Mouse (Mus musculus) embryonic facial prominence, embryonic 13.5 days (tissue): ENCODE results near the gene Loxl1. TPM values are rescaled to one million over a fixed set of nuclear protein-coding genes. Genes with fewer than 3 reads are reported as not detected.
"Not testable (repeated sequence)": the region's sequence is repeated elsewhere in the genome, so short reads cannot be mapped to it uniquely, and the experiment has no call there.

ENCODE experiments used
- ATAC-seq: fragments of 200-750 bp; cut with Nextera tagmentation; 2 replicates; pipeline ENCODE4 v1.8.0; 2017; ENCODE audit warnings: low read depth; ENCODE audit not compliant: insufficient number of reproducible peaks, insufficient read depth, low FRiP score, low TSS enrichment
- H3K27ac ChIP-seq: fragments of 300-500 bp; sonication (generic); 2 replicates; pipeline ENCODE4 v1.5.1; 2015; ENCODE audit warnings: moderate library complexity, mild to moderate bottlenecking, inconsistent platforms
- H3K27me3 ChIP-seq: fragments of 300-500 bp; sonication (generic); 2 replicates; pipeline ENCODE4 v1.6.1; 2015; ENCODE audit warnings: mild to moderate bottlenecking, inconsistent platforms
- H3K36me3 ChIP-seq: fragments of 300-500 bp; sonication (generic); 2 replicates; pipeline ENCODE4 v1.6.1; 2015; ENCODE audit warnings: mild to moderate bottlenecking, inconsistent platforms
- H3K4me1 ChIP-seq: fragments of 300-500 bp; sonication (generic); 2 replicates; pipeline ENCODE4 v1.6.1; 2015; ENCODE audit warnings: inconsistent platforms
- H3K4me2 ChIP-seq: fragments of 300-500 bp; sonication (generic); 2 replicates; pipeline ENCODE4 v1.6.1; 2015; ENCODE audit warnings: moderate library complexity, mild to moderate bottlenecking, inconsistent platforms
- H3K4me3 ChIP-seq: fragments of 300-500 bp; sonication (generic); 2 replicates; pipeline ENCODE4 v1.5.1; 2015; ENCODE audit warnings: mild to moderate bottlenecking, inconsistent platforms
- H3K9ac ChIP-seq: fragments of 300-500 bp; sonication (generic); 2 replicates; pipeline ENCODE4 v1.6.1; 2015; ENCODE audit warnings: mild to moderate bottlenecking, inconsistent platforms
- H3K9me3 ChIP-seq: fragments of 300-500 bp; sonication (generic); 2 replicates; pipeline ENCODE4 v1.6.1; 2016; ENCODE audit warnings: inconsistent platforms
- WGBS: fragments of 180-500 bp; shearing (Covaris S2); methylation state at CpG from one replicate; pipeline ENCODE4 v1.1.7; 2015; ENCODE audit warnings: mixed read lengths; 5-methylcytosine and 5-hydroxymethylcytosine counted together
- polyA plus RNA-seq: library from polyadenylated mRNA; unstranded; fragments of >200 nt; fragmentation: Nextera tagmentation; extraction: Ambion mirVana; gene quantifications from 2 replicates; pipeline ENCODE4 v1.2.1, GENCODE M21; 2015

Loxl1 gene
- polyA plus RNA-seq, 1 experiment from 2014 or later, result 30.9 TPM

GRCm38 (mm10) chr9:58274626-58275025 is 38.4 kb downstream of the Loxl1 start:
- H3K4me1 ChIP-seq, result peaks cover 19% of the 10 kb centered on the region
- H3K9me3 ChIP-seq, result no peaks in the 10 kb centered on the region
- no peaks in the 10 kb centered on the region for H3K27me3 ChIP-seq
- H3K4me3 ChIP-seq, result no peak overlapping the region
- WGBS, result 40% methylated on average over 3 of the region's 3 CpGs
- H3K4me2 ChIP-seq, result no peak overlapping the region
- H3K9ac ChIP-seq, result no peak overlapping the region
- ATAC-seq, result no peak
- H3K36me3 ChIP-seq, result no peaks in the 10 kb centered on the region
- H3K27ac ChIP-seq, result peak overlapping the region; percentile 84

DNA sequence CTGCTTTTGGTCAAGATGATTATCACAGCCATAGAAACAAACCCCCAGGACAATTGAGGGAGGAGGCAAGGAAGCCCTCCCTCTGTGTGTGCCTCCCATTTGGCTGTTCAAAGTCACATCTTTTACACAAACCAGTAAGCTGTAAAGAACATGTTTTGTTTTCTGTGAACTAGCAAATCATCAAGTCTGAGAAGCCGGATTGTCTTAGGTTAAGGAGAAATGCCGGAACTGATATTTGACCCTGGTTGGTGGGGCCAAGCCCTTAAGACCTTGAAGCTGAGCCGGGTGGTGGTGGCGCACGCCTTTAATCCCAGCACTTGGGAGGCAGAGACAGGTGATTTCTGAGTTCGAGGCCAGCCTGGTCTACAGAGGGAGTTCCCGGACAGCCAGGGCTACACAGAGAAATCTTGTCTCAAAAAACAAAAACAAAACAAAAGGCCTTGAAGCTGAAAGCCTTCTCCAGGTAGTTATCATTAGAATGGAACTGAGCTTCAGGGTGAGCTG is 38.8 kb downstream of the Loxl1 start:
- H3K27me3 ChIP-seq, result no peaks in the 10 kb centered on the region
- 65% methylated on average over 7 of the region's 7 CpGs for WGBS
- ATAC-seq, result no peak
- no peaks in the 10 kb centered on the region for H3K9me3 ChIP-seq
- peaks cover 19% of the 10 kb centered on the region for H3K4me1 ChIP-seq
- H3K9ac ChIP-seq, result no peak overlapping the region
- H3K4me3 ChIP-seq, result no peak overlapping the region
- H3K36me3 ChIP-seq, result no peaks in the 10 kb centered on the region
- H3K27ac ChIP-seq, result peak overlapping the region; percentile 84; the same call in 1 of the 2 replicates
- no peak overlapping the region for H3K4me2 ChIP-seq

DNA sequence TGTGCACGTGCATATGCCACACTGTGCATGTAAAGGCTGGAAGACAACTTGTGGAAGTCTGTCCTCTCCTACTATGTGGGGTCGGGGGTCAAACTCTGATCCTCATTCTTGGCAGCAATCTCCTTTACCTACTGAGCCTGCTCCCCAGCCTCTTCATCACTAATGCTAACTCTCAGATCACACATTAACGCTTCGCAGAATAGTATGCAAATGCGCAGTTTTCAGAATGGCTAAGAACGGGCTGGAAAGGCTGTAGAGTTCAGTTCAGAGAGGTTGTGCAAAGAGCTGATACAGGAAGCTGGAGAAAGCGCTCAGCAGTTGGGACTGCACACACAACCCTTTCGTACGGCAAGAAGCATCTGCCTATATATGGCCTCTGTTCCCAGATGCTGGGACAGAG is 40.1 kb downstream of the Loxl1 start:
- Histone ChIP-seq H3K36me3 (no peaks in the 10 kb centered on the region), H3K4me1 (peaks cover 19% of the 10 kb centered on the region), H3K4me2 (no peak overlapping the region), H3K9me3 (no peaks in the 10 kb centered on the region), H3K4me3 (no peak overlapping the region), H3K9ac (no peak overlapping the region), H3K27ac (no peak overlapping the region), H3K27me3 (no peaks in the 10 kb centered on the region)
- ATAC-seq, result no peak
- WGBS, result 73% methylated on average over 9 of the region's 9 CpGs

- no peak overlapping the region for H3K9ac ChIP-seq
- no peak overlapping the region for H3K4me3 ChIP-seq
- H3K36me3 ChIP-seq, result no peaks in the 10 kb centered on the region
- 82% methylated on average over 2 of the region's 2 CpGs for WGBS
- no peak for ATAC-seq
- no peaks in the 10 kb centered on the region for H3K9me3 ChIP-seq
- no peaks in the 10 kb centered on the region for H3K27me3 ChIP-seq
- H3K4me2 ChIP-seq, result no peak overlapping the region
- H3K4me1 ChIP-seq, result peaks cover 19% of the 10 kb centered on the region
- H3K27ac ChIP-seq, result no peak overlapping the region
Observed at GRCm38 (mm10) chr9:58272068-58272541, 40.9 kb downstream of the Loxl1 start.

GRCm38 (mm10) chr9:58271551-58271950 is 41.4 kb downstream of the Loxl1 start:
- H3K4me2 ChIP-seq, H3K9ac ChIP-seq, H3K4me3 ChIP-seq, H3K27me3 ChIP-seq, H3K27ac ChIP-seq, H3K36me3 ChIP-seq, ATAC-seq, H3K9me3 ChIP-seq: not testable (repeated sequence)
- 89% methylated on average over 9 of the region's 9 CpGs for WGBS
- peaks cover 24% of the 10 kb centered on the region for H3K4me1 ChIP-seq

- Histone ChIP-seq H3K9ac (no peak overlapping the region), H3K4me1 (peaks cover 28% of the 10 kb centered on the region), H3K4me2 (no peak overlapping the region), H3K4me3 (no peak overlapping the region), H3K27me3 (no peaks in the 10 kb centered on the region), H3K36me3 (no peaks in the 10 kb centered on the region), H3K27ac (no peak overlapping the region), H3K9me3 (no peaks in the 10 kb centered on the region)
- 86% methylated on average over 3 of the region's 3 CpGs for WGBS
- no peak for ATAC-seq
Observed at GRCm38 (mm10) chr9:58271109-58271508, 41.9 kb downstream of the Loxl1 start.

DNA sequence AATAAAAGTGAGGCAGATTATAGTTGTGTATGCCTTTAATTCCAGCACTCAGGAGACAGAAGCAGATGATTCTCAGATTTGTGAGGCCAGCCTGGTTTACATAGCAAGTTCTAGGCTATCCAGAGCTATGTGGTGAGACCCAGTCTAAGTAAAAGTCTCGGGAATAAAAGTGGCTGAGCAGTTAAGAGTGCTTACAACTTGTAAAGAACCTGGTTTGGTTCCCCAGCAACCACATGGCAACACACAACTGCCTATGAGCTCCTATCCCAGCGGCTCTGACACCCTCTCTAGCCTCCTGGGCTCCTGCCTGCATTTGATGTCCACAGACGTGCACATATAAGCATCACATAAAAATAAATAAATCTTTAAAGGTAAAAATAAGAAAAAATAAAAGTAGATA is 42.9 kb downstream of the Loxl1 start:
- Histone ChIP-seq H3K4me1 (peaks cover 23% of the 10 kb centered on the region), H3K4me3 (no peak overlapping the region), H3K4me2 (no peak overlapping the region), H3K9ac (no peak overlapping the region), H3K27ac (no peak overlapping the region), H3K27me3 (no peaks in the 10 kb centered on the region), H3K9me3 (no peaks in the 10 kb centered on the region), H3K36me3 (no peaks in the 10 kb centered on the region)
- no peak for ATAC-seq
- WGBS, result 72% methylated on average over 3 of the region's 3 CpGs

DNA sequence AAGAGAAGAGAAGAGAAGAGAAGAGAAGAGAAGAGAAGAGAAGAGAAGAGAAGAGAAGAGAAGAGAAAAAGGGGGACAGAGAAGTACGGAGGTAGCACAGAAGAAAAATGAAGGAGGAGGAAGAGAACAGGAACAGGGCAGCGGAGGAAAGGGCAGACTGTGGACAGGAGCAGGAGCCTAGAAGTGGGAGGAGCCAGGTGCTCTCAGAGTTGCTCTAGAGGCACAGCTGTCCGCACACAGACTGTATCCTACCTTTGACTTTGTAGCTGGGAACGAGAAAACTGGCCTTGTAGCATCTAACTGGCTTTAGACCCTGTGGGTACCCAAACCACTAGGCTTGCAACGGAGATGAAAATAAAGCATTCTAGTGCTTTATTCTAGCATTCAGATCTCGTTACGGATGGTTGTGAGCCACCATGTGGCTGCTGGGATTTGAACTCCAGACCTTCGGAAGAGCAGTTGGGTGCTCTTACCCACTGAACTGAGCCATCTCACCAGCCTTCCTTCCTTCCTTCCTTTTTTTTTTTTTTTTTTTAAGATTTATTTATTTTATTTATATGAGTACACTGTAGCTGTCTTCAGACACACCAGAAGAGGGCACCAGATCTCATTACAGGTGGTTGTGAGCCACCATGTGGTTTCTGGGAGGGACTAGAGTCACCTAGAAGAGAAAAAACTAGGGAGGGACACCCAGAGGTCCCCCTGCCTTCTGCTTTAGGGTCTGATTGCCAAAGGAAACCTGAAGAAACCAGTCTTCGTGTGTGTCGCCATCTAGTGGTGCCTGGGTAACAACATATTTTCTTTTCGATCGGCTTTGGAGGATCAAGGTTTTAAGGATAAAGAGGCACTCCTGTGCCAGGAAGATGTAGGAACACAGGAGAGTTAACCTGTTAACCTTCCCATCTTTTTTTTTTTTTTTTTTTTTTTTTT is 44.3 kb downstream of the Loxl1 start:
- WGBS, result 54% methylated on average over 12 of the region's 12 CpGs
- Histone ChIP-seq H3K9me3 (no peaks in the 10 kb centered on the region), H3K27me3 (no peaks in the 10 kb centered on the region), H3K9ac (no peak overlapping the region), H3K4me2 (no peak overlapping the region), H3K4me1 (peaks cover 12% of the 10 kb centered on the region), H3K36me3 (no peaks in the 10 kb centered on the region), H3K4me3 (no peak overlapping the region), H3K27ac (no peak overlapping the region)
- no peak for ATAC-seq

- Histone ChIP-seq H3K9me3 (no peaks in the 10 kb centered on the region), H3K4me2 (no peak overlapping the region), H3K9ac (no peak overlapping the region), H3K27ac (no peak overlapping the region), H3K36me3 (peaks cover 9% of the 10 kb centered on the region), H3K4me1 (peaks cover 12% of the 10 kb centered on the region), H3K4me3 (no peak overlapping the region), H3K27me3 (no peaks in the 10 kb centered on the region)
- 59% methylated on average over 3 of the region's 3 CpGs for WGBS
- ATAC-seq, result no peak
Observed at GRCm38 (mm10) chr9:58267046-58267445, 45.9 kb downstream of the Loxl1 start.

- no peak overlapping the region for H3K4me2 ChIP-seq
- H3K9me3 ChIP-seq, result no peaks in the 10 kb centered on the region
Observed at GRCm38 (mm10) chr9:58266571-58267011, 46.4 kb downstream of the Loxl1 start.

GRCm38 (mm10) chr9:58265368-58265767 is 47.6 kb downstream of the Loxl1 start:
- WGBS, result 73% methylated on average over 3 of the region's 3 CpGs
- peaks cover 12% of the 10 kb centered on the region for H3K4me1 ChIP-seq
- H3K36me3 ChIP-seq, result peaks cover 22% of the 10 kb centered on the region
- H3K4me2 ChIP-seq, result no peak overlapping the region
- no peaks in the 10 kb centered on the region for H3K27me3 ChIP-seq
- H3K4me3 ChIP-seq, result no peak overlapping the region
- H3K27ac ChIP-seq, result no peak overlapping the region
- ATAC-seq, result no peak
- no peaks in the 10 kb centered on the region for H3K9me3 ChIP-seq
- H3K9ac ChIP-seq, result no peak overlapping the region

More at GRCm38 (mm10) chr9:58266571-58267011, 46.4 kb downstream of the Loxl1 start:
- H3K4me3 ChIP-seq, result no peak overlapping the region
- no peak for ATAC-seq
- WGBS, result 23% methylated on average over 4 of the region's 4 CpGs
- no peaks in the 10 kb centered on the region for H3K27me3 ChIP-seq
- peaks cover 14% of the 10 kb centered on the region for H3K36me3 ChIP-seq
- no peak overlapping the region for H3K27ac ChIP-seq
- peaks cover 12% of the 10 kb centered on the region for H3K4me1 ChIP-seq
- H3K9ac ChIP-seq, result no peak overlapping the region; the same call in 1 of the 2 replicates

GRCm38 (mm10) chr9:58262507-58262906 is 50.5 kb downstream of the Loxl1 start:
- Histone ChIP-seq H3K27me3 (no peaks in the 10 kb centered on the region), H3K9me3 (no peaks in the 10 kb centered on the region), H3K4me1 (peaks cover 12% of the 10 kb centered on the region), H3K9ac (no peak overlapping the region), H3K4me3 (no peak overlapping the region), H3K36me3 (peaks cover 49% of the 10 kb centered on the region), H3K4me2 (no peak overlapping the region), H3K27ac (no peak overlapping the region)
- ATAC-seq, result no peak
- WGBS, result 93% methylated on average over 5 of the region's 5 CpGs
